Mouse (Mus musculus): ENCODE data around the gene Lrrc1.

Lrrc1 gene

DNA sequence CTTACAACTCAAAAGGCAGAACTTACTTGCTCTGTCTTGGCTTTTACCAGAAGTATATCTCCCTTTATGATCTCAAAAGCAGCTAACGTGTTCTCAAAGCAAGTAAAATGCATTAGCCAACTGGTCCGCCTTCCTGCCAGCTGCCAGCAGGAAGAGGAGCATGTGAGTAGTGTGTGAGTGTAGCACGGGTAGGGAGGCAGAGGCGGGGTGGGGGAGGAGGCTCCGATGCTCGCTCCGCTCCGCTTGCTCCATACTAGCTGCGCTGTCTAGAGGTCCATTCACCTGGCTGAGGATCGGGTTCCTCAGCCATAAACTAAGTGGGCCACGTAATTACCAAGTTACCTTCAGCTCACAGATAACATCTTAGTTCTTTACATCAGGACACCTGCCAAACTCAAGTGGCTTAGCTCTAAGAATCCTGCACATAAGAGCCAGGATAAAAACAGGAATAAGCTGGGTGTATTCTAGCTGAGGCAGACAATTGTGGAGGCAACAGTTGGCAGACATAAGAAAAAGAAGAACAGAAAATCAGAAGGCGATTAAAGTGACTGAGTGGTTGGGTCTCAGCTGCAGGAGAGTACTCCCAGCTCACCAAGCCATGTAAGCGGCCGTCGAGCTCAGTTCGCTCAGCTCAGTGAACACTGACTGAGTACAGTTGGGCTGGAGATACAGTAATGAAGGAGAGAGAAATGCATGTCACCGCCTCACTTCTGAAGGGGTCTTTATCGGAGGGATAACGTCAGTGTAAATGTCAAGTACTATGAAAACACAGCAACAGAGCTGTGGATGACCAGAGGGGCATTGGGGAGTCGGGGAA is 74.7 kb downstream of the Lrrc1 start:
- in situ Hi-C loops (cut with MboI; ENCODE audit: low sequenced_read_pairs) = no loop called here

DNA sequence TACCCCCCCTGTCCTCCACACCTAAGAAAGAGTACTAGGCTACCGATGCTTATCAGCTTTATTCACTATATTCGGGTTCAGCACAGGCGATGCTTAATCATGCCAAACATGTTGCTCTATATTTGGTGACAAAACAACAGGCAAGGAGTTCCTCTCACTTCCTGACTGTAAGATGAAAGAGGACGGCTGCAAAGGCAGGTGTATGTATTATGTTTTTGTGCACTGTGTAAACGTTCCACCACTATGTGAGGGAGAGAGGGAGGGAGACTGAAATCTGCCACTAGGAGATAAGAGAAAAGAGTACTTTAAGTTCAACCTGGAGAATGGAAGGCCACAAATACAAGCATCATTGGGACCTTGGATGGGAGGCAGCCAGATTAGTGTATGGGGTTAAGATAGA is 77.7 kb downstream of the Lrrc1 start:
- in situ Hi-C loops (cut with MboI; ENCODE audit: low sequenced_read_pairs) = no loop called here

DNA sequence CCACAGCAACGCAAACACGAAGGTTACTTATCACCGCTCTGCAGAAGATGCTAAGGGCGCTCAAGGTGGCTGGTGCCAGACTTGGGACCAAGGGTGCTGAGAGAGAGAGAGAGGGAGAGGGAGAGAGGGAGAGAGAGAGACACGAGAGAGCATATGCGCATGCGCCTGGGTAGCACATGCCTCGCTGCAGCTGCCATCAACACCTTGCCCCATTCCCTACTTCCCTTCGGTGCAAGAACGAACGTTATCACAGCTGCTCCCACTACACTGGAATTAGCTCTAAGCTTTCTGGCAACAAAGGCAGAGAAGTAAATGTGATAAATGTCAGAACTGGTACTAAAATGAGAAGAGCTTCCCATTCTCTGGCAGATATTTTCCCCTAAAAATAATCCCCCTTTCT is 79.3 kb downstream of the Lrrc1 start:
- in situ Hi-C loops (cut with MboI; ENCODE audit: low sequenced_read_pairs) = no loop called here

DNA sequence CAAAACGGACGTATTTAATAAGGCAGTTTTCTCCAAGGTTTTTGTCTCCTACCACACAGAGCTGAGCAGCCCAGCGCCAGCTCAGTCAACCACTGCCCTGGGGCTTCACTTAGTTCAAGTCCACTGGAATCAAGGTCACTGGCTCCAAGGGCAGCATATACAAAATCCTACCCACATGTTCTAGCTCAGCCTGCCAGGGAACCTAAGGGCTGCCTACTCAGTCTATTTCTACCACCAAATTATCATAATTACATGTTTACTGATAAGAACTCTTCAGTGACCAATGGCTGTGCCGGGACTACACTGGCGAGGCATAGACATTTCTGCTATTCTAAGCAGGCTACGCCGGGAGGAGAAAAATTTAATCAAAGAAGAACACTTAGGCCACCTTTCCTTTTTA is 80.8 kb downstream of the Lrrc1 start:
- in situ Hi-C loops (cut with MboI; ENCODE audit: low sequenced_read_pairs) = no loop called here

DNA sequence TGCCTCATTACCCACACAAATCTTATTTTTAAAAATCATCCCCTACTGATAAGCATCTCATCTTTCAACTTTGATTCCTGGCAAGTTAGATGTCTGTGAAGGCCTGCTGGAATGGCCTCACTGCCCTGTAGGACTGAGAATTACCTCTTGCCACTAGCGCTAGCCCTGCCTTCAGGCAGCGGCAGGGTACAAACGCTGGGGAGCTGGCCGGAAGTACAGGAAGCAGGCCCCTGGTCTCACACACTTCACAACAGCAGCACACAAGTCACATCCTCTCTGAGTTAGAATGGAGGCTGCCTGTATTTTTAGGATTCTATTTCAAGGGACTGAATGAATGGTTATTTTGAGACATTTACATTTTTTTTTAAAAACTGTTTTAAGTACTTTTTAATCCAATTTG is 81.5 kb downstream of the Lrrc1 start:
- in situ Hi-C loops (cut with MboI; ENCODE audit: low sequenced_read_pairs) = no loop called here

DNA sequence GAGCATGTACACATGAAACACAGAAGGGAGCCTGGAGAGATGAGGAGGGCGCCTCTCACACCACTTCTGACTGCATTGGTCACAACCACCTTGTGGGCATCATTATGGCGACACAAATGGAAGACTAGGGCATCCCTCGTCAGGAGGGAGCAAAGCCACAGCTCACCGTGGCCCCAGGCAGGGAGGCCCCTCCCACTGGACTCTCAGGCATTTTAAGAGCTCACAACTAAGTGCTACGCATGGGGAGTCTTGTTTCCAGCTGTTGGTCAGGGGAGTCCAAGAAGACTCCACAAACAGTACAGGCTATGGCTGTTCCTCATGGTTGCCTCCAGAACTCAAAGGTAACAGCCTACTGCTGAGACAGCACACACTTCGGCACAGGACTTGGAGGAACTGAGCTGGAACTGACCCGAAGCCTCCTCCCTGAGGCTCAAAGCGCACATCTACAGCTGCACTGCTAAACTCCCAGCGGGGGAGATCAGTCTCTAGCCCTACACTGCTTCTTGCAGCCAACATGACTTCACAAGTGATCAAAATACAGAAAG is 83.2 kb downstream of the Lrrc1 start:
- in situ Hi-C loops (cut with MboI; ENCODE audit: low sequenced_read_pairs) = no loop called here

DNA sequence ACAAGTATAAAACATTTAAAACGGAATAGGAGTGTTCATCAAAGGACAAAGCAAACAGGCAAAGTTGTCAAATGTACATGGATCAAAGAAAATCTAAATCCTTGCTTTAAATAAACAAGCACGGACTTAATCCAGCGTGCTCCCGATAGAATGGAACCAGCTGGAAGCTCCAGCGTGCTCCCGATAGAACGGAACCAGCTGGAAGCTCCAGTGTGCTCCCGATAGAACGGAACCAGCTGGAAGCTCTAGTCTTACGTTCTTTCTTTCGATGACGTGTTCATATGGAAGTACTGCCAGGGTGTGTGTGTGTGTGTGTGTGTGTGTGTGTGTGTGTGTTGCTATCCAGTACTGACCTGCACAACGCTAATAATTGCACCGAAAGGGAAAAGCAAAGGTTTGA is 84.3 kb downstream of the Lrrc1 start:
- in situ Hi-C loops (cut with MboI; ENCODE audit: low sequenced_read_pairs) = no loop called here

DNA sequence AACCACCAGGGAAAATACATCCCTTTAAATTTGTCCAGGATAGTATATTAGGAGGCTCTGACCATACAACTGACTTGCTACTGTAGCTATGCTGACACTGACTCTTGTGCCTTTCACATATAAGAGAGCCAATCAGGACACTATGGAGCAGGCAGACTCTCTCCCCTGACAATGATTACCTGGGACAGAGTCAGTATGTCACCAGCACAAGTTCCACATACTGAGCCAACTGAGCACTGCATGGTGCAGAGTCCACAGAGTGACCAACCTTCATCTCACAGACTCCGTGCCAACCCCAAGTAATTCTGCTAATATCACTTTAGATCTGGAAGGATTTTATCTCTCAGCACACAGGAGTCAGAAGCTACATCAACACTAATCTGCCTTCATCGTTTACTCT is 85.3 kb downstream of the Lrrc1 start:
- in situ Hi-C loops (cut with MboI; ENCODE audit: low sequenced_read_pairs) = no loop called here

DNA sequence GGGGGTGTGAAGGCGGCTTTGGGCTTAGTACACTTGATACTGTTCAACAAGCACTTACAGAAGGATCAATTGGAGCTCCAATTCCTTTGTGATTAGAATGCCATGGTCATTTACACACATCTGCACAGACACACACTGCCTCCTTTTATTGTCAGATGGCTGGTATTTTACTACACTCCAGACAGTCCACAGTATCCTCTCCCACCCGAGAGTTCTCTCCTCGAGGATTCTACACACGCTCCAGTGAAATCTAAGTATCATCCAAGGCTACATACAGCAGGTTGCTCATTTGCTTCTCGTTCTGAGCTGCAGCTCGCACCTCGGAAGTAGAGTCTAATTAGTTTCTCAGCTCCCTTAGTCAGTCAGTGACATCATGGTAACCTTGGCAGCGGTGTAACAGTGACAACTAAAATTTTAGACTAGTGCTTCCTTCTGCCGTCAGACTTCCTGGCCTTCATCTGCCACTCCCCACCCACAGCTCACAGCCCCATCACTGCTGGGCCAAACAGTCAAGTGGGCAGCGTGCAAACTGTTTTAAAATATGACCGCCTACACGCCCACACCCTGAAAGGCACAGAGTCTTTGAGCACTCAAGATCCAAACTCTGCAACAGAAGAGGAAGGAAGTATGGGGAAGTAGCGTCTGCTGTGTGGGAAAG is 88.4 kb downstream of the Lrrc1 start:
- in situ Hi-C loops (cut with MboI; ENCODE audit: low sequenced_read_pairs) = no loop called here

DNA sequence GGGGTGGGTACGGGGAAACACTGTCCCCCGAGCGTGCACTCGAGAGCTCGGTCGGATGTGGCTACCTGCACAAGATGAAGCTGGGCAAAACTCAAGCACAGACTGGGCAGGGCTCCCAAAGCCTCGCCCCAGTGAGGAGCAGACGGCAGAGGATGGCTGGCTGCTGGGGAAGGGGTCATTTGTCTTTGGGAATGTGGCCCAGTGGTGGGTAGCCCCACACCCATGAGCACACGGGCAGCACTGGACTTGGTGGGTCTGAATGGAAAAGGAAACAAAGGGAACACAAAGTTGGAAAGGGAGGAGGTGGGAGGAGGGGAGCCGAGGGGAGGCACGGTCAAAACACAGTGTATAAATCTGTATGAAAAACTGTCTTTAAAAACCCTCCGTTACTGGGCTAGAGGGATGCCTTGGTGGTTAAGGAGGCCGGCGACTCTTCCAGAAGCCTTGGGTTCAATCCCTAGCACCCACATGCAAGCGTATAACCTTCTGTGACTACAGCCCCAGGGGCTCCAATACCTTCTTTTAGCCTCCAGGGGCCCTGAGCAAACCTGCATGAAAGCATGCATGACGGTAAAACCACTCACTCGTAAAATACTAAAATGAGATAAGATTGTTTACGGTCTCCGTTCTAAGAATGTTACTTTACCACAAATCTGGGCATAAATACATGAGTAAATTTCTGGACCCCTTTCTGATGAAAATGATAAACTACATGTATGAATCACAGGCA is 89.1 kb downstream of the Lrrc1 start:
- in situ Hi-C loops (cut with MboI; ENCODE audit: low sequenced_read_pairs) = no loop called here

DNA sequence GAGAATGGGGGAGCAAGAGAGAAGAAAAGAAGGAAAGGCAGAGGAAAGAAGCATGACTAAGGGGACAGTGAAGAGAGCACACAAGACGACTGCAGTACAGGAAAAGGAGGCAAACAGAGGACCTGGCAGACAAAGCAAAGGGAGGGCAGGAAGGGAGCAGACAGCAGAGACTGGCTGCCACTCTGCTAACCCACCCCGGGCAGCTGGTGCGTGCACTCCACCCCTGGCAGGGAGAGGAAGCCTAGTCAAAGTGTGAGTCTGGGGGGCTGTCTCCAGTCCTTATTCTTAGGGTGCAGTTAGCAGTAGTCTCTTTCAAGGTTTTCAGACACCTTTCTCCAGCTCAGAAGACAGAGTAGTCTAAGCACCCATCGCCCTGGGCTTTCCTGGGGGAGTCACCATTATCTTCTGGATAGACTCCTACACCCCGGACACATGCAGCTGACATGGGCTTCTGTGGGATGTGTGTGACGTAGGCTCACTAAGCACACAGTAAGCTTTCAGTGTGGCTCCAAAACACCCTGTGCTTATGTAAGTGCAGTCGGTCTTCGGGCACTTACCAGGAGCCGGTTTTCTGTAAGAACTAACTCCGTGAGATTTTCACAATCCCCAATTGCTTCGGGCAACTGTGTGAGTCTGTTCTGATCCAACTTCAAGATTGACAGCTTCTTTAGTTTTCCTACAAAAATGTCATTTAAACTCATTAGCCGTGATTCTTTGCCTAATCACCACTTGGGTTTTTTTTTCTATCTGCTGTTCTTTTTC is 92.4 kb downstream of the Lrrc1 start:
- in situ Hi-C loops (cut with MboI; ENCODE audit: low sequenced_read_pairs) = no loop called here

DNA sequence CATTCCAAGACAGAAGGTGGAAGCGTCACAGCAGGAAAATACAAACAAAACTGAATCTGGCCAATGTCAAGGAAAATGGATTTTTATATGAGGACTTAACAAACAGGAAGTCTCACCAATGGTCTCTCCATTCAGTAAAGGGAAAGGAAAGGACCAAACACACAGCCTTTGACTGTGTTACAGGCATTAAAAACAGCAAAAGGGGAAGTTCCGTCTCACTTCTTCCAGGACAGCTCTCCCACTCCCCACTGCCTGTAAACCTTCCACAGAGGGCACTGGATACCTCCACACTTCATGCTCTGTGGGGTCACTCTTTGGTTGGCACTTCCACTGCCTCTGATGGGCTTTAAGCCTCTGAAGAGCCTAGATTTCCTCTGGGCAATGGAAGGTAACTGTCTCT is 94.2 kb downstream of the Lrrc1 start:
- in situ Hi-C loops (cut with MboI; ENCODE audit: low sequenced_read_pairs) = no loop called here

DNA sequence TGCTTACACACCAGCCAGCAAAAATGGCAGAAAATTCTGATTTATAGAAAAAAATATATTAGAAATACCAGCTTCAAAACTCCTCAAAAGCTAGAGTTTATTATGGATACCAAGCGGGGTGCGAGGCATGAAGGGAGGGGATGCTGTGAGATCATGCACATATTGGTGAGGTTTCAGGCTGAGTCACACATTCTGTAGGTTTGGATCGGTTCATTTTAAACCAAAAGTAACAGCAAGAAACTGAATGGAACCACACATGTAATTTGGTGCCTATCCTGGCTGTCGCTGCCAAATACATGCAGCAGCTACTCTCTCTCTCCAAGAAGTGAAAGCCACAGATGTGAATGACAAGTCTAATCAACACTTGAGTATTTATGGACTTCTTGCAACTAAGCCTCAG is 99.8 kb downstream of the Lrrc1 start:
- in situ Hi-C loops (cut with MboI; ENCODE audit: low sequenced_read_pairs) = no loop called here

DNA sequence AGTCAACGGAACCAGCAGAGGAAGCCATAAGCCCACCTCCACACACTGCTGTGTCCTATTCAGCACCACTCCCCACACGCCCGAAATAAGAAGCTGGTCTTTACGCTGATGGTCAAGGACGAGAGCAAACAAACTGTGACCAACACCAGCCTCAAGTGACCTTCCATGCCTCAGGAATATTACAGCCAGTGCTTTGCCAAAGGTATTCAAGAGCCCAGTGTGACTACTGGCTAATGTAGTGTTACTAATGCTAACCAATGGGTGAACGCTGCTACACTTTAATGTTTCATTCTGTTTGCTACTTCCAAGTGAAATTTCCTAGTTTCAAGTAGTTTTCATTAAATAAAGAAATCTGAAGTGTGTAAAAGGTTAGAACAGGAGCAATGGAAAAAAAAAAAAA is 105.3 kb downstream of the Lrrc1 start:
- in situ Hi-C loops (cut with MboI; ENCODE audit: low sequenced_read_pairs) = no loop called here

DNA sequence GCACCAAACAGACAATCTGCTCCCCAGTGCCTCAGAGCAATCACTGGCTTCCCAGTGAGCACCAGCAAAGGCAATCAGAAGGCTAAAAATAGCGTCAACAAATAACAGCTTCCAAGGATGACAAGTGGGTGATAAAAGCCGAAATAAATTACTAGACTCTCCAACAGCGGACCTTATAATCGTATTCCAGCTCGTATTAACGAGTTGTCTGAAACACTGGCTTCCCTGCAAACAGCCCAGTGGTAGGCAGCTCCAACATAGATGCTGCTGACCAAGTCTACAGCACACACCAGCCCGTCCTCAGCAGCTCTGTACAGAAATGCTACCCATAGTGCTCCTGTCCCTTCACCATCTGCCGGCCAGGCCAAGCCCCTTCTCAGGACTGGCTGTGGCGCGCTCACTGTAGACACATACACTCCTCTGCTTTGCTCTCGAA is 105.8 kb downstream of the Lrrc1 start:
- in situ Hi-C loops (cut with MboI; ENCODE audit: low sequenced_read_pairs) = no loop called here

DNA sequence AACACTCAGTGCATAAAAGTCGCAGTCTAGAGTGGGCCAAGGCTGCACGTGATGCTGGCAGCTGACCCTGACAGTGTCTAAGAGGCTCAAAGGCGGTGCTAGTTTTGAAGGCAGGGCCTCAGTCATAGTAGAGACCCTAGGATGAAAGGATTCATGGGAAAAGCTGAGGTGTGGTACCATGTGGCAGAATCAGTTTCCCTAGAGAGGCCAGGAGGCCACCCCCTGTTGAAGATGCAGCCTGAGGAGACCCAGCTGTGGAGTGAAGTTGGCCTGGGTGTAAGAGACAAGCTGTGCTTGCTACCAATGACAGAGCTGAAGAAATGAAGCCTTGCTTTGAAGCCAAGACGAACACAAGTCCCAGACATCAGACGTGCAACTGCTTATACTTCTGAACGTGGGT is 107.5 kb downstream of the Lrrc1 start:
- in situ Hi-C loops (cut with MboI; ENCODE audit: low sequenced_read_pairs) = no loop called here

DNA sequence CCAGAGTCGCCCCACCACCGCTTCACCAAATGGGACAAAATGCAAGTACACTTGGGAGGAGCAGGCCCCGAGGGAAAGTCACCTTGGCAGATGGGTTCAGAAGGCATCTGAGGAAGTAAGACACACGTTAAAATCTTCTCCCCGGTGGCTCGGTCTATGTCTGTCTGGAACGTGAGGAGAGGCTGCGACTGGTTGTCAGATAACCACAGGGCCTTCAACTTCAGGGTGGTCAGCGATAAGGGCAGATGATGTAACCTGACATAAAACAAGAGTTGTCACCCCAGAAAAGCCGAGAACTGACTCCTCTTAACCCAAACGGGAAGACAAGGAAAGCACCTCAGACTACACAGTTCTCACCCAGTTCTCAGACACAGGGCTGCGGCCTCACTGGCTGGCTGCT is 109.7 kb downstream of the Lrrc1 start:
- in situ Hi-C loops (cut with MboI; ENCODE audit: low sequenced_read_pairs) = no loop called here

DNA sequence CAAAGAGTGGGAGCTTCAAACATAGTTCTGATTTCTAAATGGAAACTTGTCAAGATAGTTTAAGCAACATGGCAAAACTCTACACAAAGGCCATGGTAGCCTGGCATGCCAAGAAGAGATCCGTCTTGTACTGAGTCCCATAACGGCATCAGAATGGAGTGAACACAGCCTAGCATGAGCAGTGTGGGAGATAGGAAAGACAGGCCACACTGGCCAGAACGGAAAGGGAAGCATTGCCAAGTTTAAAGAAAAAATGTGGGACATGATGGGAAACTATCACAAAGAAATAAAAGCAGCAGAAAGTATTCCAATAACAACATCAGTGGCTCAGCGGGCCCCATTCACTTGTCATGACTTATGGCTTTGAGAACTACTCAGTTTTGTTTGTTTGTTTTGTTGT is 111.2 kb downstream of the Lrrc1 start:
- in situ Hi-C loops (cut with MboI; ENCODE audit: low sequenced_read_pairs) = no loop called here

DNA sequence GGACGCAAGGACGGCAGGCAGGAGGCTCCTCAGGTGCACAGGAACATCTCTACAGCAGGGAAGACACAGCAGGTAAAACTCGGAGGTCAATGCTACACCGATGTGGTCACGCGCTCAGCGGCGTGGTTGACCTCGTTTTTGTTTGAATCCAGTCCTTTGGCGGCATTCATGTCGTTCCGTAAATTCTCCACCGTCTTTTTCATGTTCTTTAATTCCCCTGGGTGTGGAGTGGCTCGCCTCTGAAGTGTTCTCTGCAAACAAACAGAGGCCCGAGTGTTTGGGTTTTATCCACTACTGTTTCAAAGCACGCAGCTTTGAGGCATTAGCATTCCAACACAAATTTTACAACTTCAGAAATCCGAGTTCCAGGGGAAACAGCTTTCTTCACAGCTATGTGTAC is 112.6 kb downstream of the Lrrc1 start:
- in situ Hi-C loops (cut with MboI; ENCODE audit: low sequenced_read_pairs) = no loop called here

DNA sequence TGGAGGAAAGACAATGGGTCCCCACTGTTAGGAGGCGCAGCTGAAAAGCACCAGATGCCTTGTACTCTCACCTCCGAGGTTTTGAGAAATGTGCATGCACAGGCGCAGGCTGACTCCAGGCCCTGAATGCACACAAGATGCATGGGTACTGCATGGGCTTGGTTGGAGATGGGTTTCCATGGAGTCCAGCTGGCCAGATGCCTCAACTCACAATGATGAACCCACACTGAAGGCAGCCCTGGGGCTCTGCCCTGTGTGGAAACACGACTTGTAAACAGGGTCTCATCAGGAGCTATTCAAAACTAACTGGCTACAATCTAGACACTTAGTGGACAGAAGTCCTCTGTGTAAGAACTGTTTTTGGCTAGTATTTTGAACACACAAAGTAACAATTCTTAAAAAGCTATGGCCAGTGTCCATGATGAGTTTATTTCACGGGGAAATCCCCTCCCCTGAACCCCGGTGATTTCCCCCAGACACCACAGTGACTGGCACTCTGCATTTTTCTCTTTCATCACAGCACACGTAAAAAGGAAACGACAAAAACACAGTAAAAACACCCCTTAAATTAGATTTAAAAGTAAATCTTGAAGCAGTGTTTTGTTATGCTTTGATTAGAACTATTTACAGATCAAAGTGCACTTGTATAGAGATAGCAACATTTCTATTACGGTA is 114.1 kb downstream of the Lrrc1 start:
- in situ Hi-C loops (cut with MboI; ENCODE audit: low sequenced_read_pairs) = no loop called here

Data from CH12F3 (cell line).